Mouse (Mus musculus) adrenal gland, adult 18-20 months (tissue): Measurements from ENCODE around the gene Sult1e1. TPM values are rescaled to one million over a fixed set of nuclear protein-coding genes. Genes with fewer than 3 reads are reported as not detected.
A peak's percentile ranks its signal among the peaks of the same experiment; 100 is the strongest.

Experiments used
- DNase-seq, 2 experiments: peaks; one replicate each; pipeline ENCODE4 v3.0.0; 2021 to 2022; ENCODE audit warnings: low spot score in 2 of 2
- long read RNA-seq, 2 experiments: library from polyadenylated mRNA; stranded (forward); transcript quantifications; one replicate each; pipeline ENCODE4 v2.0.0; 2021
- total RNA-seq, 2 experiments: library from RNA; stranded (reverse); gene quantifications; 1 replicate in 1 of 2; 2 replicates in 1 of 2; pipeline ENCODE4 v1.2.3; 2021

Sult1e1 gene
- total RNA-seq: 1 to 10 TPM in 1 of 2 experiments, under 1 TPM in 1; 0.66 to 6.0 TPM
- long read RNA-seq, experiment 1, partial matches to known transcripts: 0 of 1 reads
- long read RNA-seq, experiment 1, other reads (novel, unspliced or antisense): 0 of 1 reads
- long read RNA-seq, experiment 2: 0 reads

DNA sequence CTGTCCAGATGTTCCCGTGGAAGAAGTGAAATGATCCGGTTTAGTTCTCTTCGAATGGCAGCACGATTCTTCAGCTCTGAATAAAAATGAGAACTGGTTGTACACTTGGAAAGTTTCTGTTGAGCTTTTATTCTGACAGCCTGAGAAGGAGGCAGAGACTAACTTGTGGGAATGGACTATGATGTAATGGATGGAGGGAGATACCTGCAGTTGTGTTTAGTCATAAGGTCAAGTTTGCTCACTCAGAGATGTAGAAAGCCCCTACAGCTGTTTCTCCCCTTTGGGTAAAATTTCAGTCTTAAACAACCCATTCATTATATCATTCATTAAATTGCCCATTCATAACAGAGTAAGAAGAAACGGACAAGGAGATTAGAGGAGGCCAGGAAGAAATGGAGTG, at the start of gene Sult1e1:
Gene Sult1e1, minus strand, starts transcription at position 101 of the 400 bp plus-strand sequence.
- DNase-seq: no peak

DNA sequence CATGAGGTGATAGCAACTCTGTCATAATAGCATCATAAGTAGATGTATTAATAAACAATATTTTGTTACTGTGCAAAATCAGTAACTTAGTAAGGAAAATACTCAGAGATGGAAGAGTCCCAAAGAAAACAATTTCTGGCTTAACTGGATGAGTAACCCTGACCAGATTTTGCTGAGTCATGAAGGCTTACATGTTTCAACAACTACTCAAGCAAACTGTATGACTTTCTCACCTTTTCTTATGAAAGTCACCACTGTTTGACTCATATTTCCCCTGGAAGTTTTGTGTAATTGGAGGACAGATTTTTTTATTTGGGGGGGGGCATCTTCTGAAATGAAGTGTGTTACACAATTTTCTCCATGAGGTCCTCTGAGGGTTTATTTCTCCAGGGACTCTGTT, 31.3 kb upstream of the Sult1e1 start:
- no peak for DNase-seq

DNA sequence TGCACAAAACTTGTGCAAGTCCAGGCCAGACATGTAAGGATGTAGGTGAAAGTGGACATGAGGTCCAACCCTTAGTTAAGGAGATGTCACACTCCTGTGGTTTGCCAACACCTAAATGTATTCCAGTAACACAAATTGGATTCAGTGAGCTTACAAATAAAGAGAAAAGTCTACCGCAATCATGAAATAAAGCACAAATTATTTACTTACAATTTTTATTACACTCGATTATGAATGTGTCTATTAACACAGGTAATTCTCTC, 23.7 kb upstream of the Sult1e1 start:
- DNase-seq: no peak

- DNase-seq: no peak
These were observed 23.2 kb upstream of the Sult1e1 start for GRCm38 (mm10) chr5:87614364-87615127.

- DNase-seq: peak; percentile 22 to 48
These were observed 9.6 kb upstream of the Sult1e1 start for GRCm38 (mm10) chr5:87601018-87601417.

DNA sequence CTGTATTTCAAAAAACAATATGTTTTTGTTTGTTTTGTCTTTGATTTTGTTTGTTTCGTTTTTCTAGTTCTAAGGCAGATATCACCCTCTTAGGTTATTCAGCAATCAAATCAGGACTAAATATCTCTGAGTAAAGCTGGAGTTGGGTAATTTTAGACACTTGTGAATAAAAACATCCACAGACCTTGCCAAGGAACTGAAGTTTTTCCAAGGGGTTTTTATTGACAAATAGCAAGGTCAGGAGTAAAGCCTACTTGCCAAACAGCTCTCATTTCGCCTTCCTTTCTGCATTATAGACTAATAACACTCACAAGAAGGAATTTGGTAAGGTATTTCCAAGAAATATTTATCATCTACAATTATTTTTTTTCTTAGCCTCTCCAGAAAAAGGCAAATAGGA, 6.5 kb upstream of the Sult1e1 start:
- DNase-seq: no peak

GRCm38 (mm10) chr5:87589916-87590315, 1.5 kb downstream of the Sult1e1 start:
- no peak for DNase-seq

- no peak for DNase-seq
These were observed 11.0 kb downstream of the Sult1e1 start for GRCm38 (mm10) chr5:87580389-87580788.

DNA sequence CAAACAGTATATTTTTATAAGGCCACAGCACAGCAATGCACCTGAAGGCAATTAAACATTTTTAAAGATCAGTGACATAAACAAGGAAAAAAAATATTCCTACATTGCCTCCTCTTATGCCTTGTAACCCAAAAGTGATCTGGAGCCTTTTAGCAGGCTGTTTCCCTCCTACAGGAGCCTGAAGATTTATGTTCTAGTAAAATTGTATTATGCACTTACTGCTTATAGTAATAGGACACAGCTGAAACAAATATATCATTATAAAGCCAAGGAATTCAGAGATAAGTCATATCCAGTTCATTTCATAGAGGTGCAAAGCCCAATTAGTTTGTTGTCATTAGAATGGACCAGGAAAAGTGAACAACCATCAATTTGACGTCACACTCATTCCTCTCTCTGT, 17.2 kb downstream of the Sult1e1 start:
- no peak for DNase-seq

GRCm38 (mm10) chr5:87573490-87573889, 17.9 kb downstream of the Sult1e1 start:
- no peak for DNase-seq

DNA sequence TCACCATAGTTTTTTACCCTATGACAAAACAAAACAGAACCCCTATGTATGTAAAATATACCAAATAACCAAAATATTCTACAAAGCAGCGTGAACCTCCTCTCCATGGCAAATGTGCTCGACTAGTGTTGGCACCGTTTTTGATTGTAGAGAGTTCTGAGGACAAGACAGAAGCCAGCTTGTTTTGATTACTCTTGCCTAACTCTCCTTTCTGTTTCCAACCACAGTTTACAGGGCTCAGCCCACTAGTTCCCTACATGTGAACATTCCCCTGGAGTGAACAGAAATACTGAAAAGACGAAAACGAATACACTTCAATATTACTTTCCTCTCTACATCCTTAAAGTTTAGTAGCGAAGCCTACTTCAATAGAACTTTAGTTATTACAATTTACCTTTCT, 18.6 kb downstream of the Sult1e1 start:
- no peak for DNase-seq

GRCm38 (mm10) chr5:87568845-87569244, 22.5 kb downstream of the Sult1e1 start, which contains the start of gene Sult1d1:
Sult1d1 (minus strand) TSS chr5:87569027.
- DNase-seq: no peak

GRCm38 (mm10) chr5:87567306-87567705, 24.1 kb downstream of the Sult1e1 start:
- no peak for DNase-seq

GRCm38 (mm10) chr5:87562966-87563365, 28.4 kb downstream of the Sult1e1 start:
- no peak for DNase-seq

DNA sequence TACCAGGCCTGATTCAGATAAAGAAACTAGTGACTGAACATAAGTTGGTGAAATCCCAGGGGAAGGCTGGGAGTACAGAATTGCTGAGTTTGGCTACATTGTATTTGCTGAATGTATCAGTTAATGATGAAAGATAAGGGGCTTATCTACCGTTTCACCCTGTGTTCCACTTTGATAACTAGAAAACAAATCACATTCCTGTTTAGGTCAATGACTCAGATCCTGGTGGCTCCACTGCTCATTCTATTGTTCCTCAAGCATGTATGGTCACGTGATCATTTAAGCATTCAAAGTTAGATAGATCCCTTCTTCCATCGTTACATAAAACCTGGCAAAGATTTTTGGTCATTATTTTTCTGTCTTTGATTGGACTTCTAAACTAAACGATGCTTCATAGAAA, 28.9 kb downstream of the Sult1e1 start:
- no peak for DNase-seq

- DNase-seq: no peak
These were observed 31.2 kb downstream of the Sult1e1 start for GRCm38 (mm10) chr5:87560145-87560544.

GRCm38 (mm10) chr5:87550935-87551334, 40.5 kb downstream of the Sult1e1 start:
- DNase-seq: no peak

- DNase-seq: no peak
These were observed 53.3 kb downstream of the Sult1e1 start, which contains the start of gene Sult1b1 for GRCm38 (mm10) chr5:87538111-87538510. Sult1b1 (minus strand) TSS chr5:87538195.

GRCm38 (mm10) chr5:87535994-87536644, 55.3 kb downstream of the Sult1e1 start:
- DNase-seq: no peak

- DNase-seq: no peak
These were observed 59.1 kb downstream of the Sult1e1 start for GRCm38 (mm10) chr5:87532288-87532687.
